Mouse (Mus musculus): ENCODE data around the gene Nrm.

Nrm gene

GRCm38 (mm10) chr17:35861198-35861857 lies at the start of gene Nrm:
Nrm (plus strand) TSS chr17:35861318.
- DNase-seq (ENCODE audit: low read depth, low spot score) = no peak

GRCm38 (mm10) chr17:35812307-35812706 lies 48.8 kb upstream of the Nrm start:
- DNase-seq (ENCODE audit: low read depth, low spot score) = no peak

- no peak for DNase-seq (ENCODE audit: low read depth, low spot score)
Observed at GRCm38 (mm10) chr17:35812736-35813135, 48.4 kb upstream of the Nrm start.

GRCm38 (mm10) chr17:35813245-35813647 lies 47.9 kb upstream of the Nrm start:
- no peak for DNase-seq (ENCODE audit: low read depth, low spot score)

- no peak for DNase-seq (ENCODE audit: low read depth, low spot score)
Observed at GRCm38 (mm10) chr17:35813653-35814052, 47.5 kb upstream of the Nrm start.

GRCm38 (mm10) chr17:35814678-35815077 lies 46.4 kb upstream of the Nrm start:
- DNase-seq (ENCODE audit: low read depth, low spot score) = no peak

- no peak for DNase-seq (ENCODE audit: low read depth, low spot score)
Observed at GRCm38 (mm10) chr17:35815836-35816235, 45.3 kb upstream of the Nrm start.

- no peak for DNase-seq (ENCODE audit: low read depth, low spot score)
Observed at GRCm38 (mm10) chr17:35816686-35817085, 44.4 kb upstream of the Nrm start.

GRCm38 (mm10) chr17:35817226-35817625 lies 43.9 kb upstream of the Nrm start:
- DNase-seq (ENCODE audit: low read depth, low spot score) = no peak

- DNase-seq (ENCODE audit: low read depth, low spot score) = no peak
Observed at GRCm38 (mm10) chr17:35820111-35820510, 41.0 kb upstream of the Nrm start.

- peak; percentile 76 for DNase-seq (ENCODE audit: low read depth, low spot score)
Observed at GRCm38 (mm10) chr17:35821439-35822430, 39.4 kb upstream of the Nrm start, which contains the start of gene Ier3. Ier3 (plus strand) TSS chr17:35821684.

GRCm38 (mm10) chr17:35822564-35822963 lies 38.6 kb upstream of the Nrm start:
- DNase-seq (ENCODE audit: low read depth, low spot score) = no peak

GRCm38 (mm10) chr17:35822964-35823937 lies 37.9 kb upstream of the Nrm start, which contains the start of gene Flot1:
Flot1 (plus strand) TSS chr17:35823230.
- DNase-seq (ENCODE audit: low read depth, low spot score) = no peak

GRCm38 (mm10) chr17:35824402-35824801 lies 36.7 kb upstream of the Nrm start:
- DNase-seq (ENCODE audit: low read depth, low spot score) = no peak

GRCm38 (mm10) chr17:35825109-35825850 lies 35.8 kb upstream of the Nrm start:
- DNase-seq (ENCODE audit: low read depth, low spot score) = no peak

- DNase-seq (ENCODE audit: low read depth, low spot score) = no peak
Observed at GRCm38 (mm10) chr17:35829737-35830136, 31.4 kb upstream of the Nrm start.

- no peak for DNase-seq (ENCODE audit: low read depth, low spot score)
Observed at GRCm38 (mm10) chr17:35832400-35833238, 28.5 kb upstream of the Nrm start.

- DNase-seq (ENCODE audit: low read depth, low spot score) = no peak
Observed at GRCm38 (mm10) chr17:35833239-35833751, 27.8 kb upstream of the Nrm start.

GRCm38 (mm10) chr17:35833894-35834293 lies 27.2 kb upstream of the Nrm start:
- DNase-seq (ENCODE audit: low read depth, low spot score) = no peak
